Mouse (Mus musculus) hindbrain, postnatal 0 days (tissue): Measurements from ENCODE around the gene Gjb1. TPM values are rescaled to one million over a fixed set of nuclear protein-coding genes. Genes with fewer than 3 reads are reported as not detected.

Source experiments
- ATAC-seq: fragments of 200-750 bp; cut with Nextera tagmentation; 2 replicates; pipeline ENCODE4 v1.8.0; 2017; ENCODE audit warnings: mild to moderate bottlenecking, moderate TSS enrichment, moderate library complexity
- DNase-seq: peaks from one replicate; pipeline ENCODE4 v3.0.0-alpha.2; 2015; ENCODE audit warnings: low spot score
- H3K27ac ChIP-seq: fragments of 300-500 bp; sonication (generic); 2 replicates; pipeline ENCODE4 v1.5.1; 2014; ENCODE audit warnings: mild to moderate bottlenecking
- H3K27me3 ChIP-seq: fragments of 300-500 bp; sonication (generic); 2 replicates; pipeline ENCODE4 v1.6.1; 2014; ENCODE audit warnings: low read length, mixed read lengths; ENCODE audit not compliant: insufficient read depth
- H3K36me3 ChIP-seq: fragments of 300-500 bp; sonication (generic); 2 replicates; pipeline ENCODE4 v1.6.1; 2014; ENCODE audit warnings: low read length, mixed read lengths; ENCODE audit not compliant: insufficient read depth
- H3K4me1 ChIP-seq: fragments of 300-500 bp; sonication (generic); 2 replicates; pipeline ENCODE4 v1.6.1; 2014; ENCODE audit warnings: antibody characterized with exemption, low read length, mixed read lengths; ENCODE audit not compliant: insufficient read depth
- H3K4me2 ChIP-seq: fragments of 300-500 bp; sonication (generic); 2 replicates; pipeline ENCODE4 v1.6.1; 2014; ENCODE audit warnings: low read depth, mild to moderate bottlenecking, low read length, moderate library complexity, mixed read lengths
- H3K4me3 ChIP-seq: fragments of 300-500 bp; sonication (generic); 2 replicates; pipeline ENCODE4 v1.5.1; 2014; ENCODE audit warnings: low read length
- H3K9ac ChIP-seq: fragments of 300-500 bp; sonication (generic); replicated peaks from 2 replicates; pipeline ENCODE4 v1.6.1; 2014; ENCODE audit warnings: mild to moderate bottlenecking, low read length, moderate library complexity, mixed read lengths
- H3K9me3 ChIP-seq: fragments of 300-500 bp; sonication (generic); 2 replicates; pipeline ENCODE4 v1.6.1; 2016; ENCODE audit warnings: low read length, mixed read lengths
- CTCF ChIP-seq: IDR thresholded peaks from 2 replicates; pipeline ENCODE4 v1.5.1; 2016; ENCODE audit warnings: antibody characterized with exemption, control low read depth, low read depth
- WGBS: fragments of 180-500 bp; shearing (Covaris S2); extraction: QIAGEN DNeasy Blood & Tissue Kit; methylation state at CpG from one replicate; pipeline ENCODE4 v1.1.7; 2014; 5-methylcytosine and 5-hydroxymethylcytosine counted together
- polyA plus RNA-seq: library from polyadenylated mRNA; unstranded; fragments of >200 nt; fragmentation: Nextera tagmentation; extraction: Ambion mirVana; gene quantifications from 2 replicates; pipeline ENCODE4 v1.2.1, GENCODE M21; 2015
- total RNA-seq: library from RNA; depleted of rRNA; stranded (reverse); fragments of >200 nt; gene quantifications from 2 replicates; pipeline ENCODE4 v1.2.3, GENCODE M21; 2014

The Gjb1 gene
- total and polyA plus RNA-seq, 2 experiments from 2014 or later, result 2.0 to 4.0 TPM

- no peaks in the 10 kb centered on the region for H3K36me3 ChIP-seq
- no peak overlapping the region for H3K27ac ChIP-seq
- ATAC-seq (no peak), DNase-seq (no peak)
- H3K27me3 ChIP-seq, result no peaks in the 10 kb centered on the region
- H3K4me1 ChIP-seq, result no peaks in the 10 kb centered on the region
- H3K9me3 ChIP-seq, result no peaks in the 10 kb centered on the region
- TF ChIP-seq CTCF, result no peak
- no peak overlapping the region for H3K9ac ChIP-seq
- no peak overlapping the region for H3K4me3 ChIP-seq
- 75% methylated on average over 4 of the region's 4 CpGs for WGBS
- no peak overlapping the region for H3K4me2 ChIP-seq
Measured at GRCm38 (mm10) chrX:101377076-101377475, 898 bp downstream of the Gjb1 start.

GRCm38 (mm10) chrX:101379744-101380143 is 3.6 kb downstream of the Gjb1 start:
- H3K9ac ChIP-seq, result no peak overlapping the region
- no peak overlapping the region for H3K4me3 ChIP-seq
- H3K27me3 ChIP-seq, result no peaks in the 10 kb centered on the region
- no peaks in the 10 kb centered on the region for H3K4me1 ChIP-seq
- no peak overlapping the region for H3K27ac ChIP-seq
- TF ChIP-seq CTCF, result no peak
- no peak for ATAC-seq
- H3K4me2 ChIP-seq, result no peak overlapping the region
- H3K9me3 ChIP-seq, result no peaks in the 10 kb centered on the region
- WGBS, result 67% methylated on average over 1 of the region's 1 CpGs
- DNase-seq, result no peak
- no peaks in the 10 kb centered on the region for H3K36me3 ChIP-seq

- ATAC-seq, result peak; percentile 18; the same call in 1 of the 2 replicates
Measured at GRCm38 (mm10) chrX:101383455-101383854, 7.3 kb downstream of the Gjb1 start.

GRCm38 (mm10) chrX:101384439-101385137 is 8.4 kb downstream of the Gjb1 start:
- Histone ChIP-seq H3K4me3 (peak overlapping the region; percentile 23), H3K27ac (peak overlapping the region; percentile 45; the same call in 1 of the 2 replicates), H3K27me3 (no peaks in the 10 kb centered on the region), H3K9ac (peak overlapping the region; percentile 33; the same call in 1 of the 2 replicates), H3K4me1 (no peaks in the 10 kb centered on the region), H3K4me2 (peak overlapping the region; percentile 48), H3K9me3 (no peaks in the 10 kb centered on the region), H3K36me3 (no peaks in the 10 kb centered on the region)
- DNase-seq (peak; percentile 25), ATAC-seq (peak; percentile 80)
- WGBS, result 24% methylated on average over 32 of the region's 32 CpGs
- TF ChIP-seq CTCF, result no peak

More at GRCm38 (mm10) chrX:101383455-101383854, 7.3 kb downstream of the Gjb1 start:
- Histone ChIP-seq H3K4me2 (no peak overlapping the region), H3K9ac (no peak overlapping the region), H3K27me3 (no peaks in the 10 kb centered on the region), H3K9me3 (no peaks in the 10 kb centered on the region), H3K4me3 (no peak overlapping the region), H3K36me3 (no peaks in the 10 kb centered on the region), H3K4me1 (no peaks in the 10 kb centered on the region), H3K27ac (no peak overlapping the region)
- no peak for DNase-seq
- no peak for TF ChIP-seq CTCF
- 36% methylated on average over 18 of the region's 18 CpGs for WGBS

GRCm38 (mm10) chrX:101386222-101386621 is 10.0 kb downstream of the Gjb1 start:
- Histone ChIP-seq H3K9me3 (no peaks in the 10 kb centered on the region), H3K4me2 (no peak overlapping the region), H3K4me1 (no peaks in the 10 kb centered on the region), H3K27ac (no peak overlapping the region), H3K27me3 (no peaks in the 10 kb centered on the region), H3K9ac (no peak overlapping the region), H3K36me3 (no peaks in the 10 kb centered on the region), H3K4me3 (no peak overlapping the region)
- no peak for ATAC-seq
- no peak for DNase-seq
- 47% methylated on average over 4 of the region's 4 CpGs for WGBS
- TF ChIP-seq CTCF, result no peak

- no peaks in the 10 kb centered on the region for H3K27me3 ChIP-seq
- H3K27ac ChIP-seq, result no peak overlapping the region
- no peak overlapping the region for H3K4me3 ChIP-seq
- ATAC-seq, result peak; percentile 22; the same call in 1 of the 2 replicates
- no peaks in the 10 kb centered on the region for H3K9me3 ChIP-seq
- no peaks in the 10 kb centered on the region for H3K36me3 ChIP-seq
- WGBS, result 43% methylated on average over 5 of the region's 5 CpGs
- TF ChIP-seq CTCF, result no peak
- H3K9ac ChIP-seq, result no peak overlapping the region
- peak; percentile 45 for DNase-seq
- no peaks in the 10 kb centered on the region for H3K4me1 ChIP-seq
- no peak overlapping the region for H3K4me2 ChIP-seq
Measured at GRCm38 (mm10) chrX:101388866-101389537, 12.8 kb downstream of the Gjb1 start.

- Histone ChIP-seq H3K36me3 (no peaks in the 10 kb centered on the region), H3K9ac (no peak overlapping the region), H3K27me3 (no peaks in the 10 kb centered on the region), H3K27ac (no peak overlapping the region), H3K9me3 (no peaks in the 10 kb centered on the region), H3K4me1 (no peaks in the 10 kb centered on the region), H3K4me2 (no peak overlapping the region), H3K4me3 (no peak overlapping the region)
- DNase-seq (no peak), ATAC-seq (no peak)
- no peak for TF ChIP-seq CTCF
- WGBS, result 65% methylated on average over 2 of the region's 2 CpGs
Measured at GRCm38 (mm10) chrX:101394341-101394740, 18.2 kb downstream of the Gjb1 start.
